In the genomic region with DNA sequence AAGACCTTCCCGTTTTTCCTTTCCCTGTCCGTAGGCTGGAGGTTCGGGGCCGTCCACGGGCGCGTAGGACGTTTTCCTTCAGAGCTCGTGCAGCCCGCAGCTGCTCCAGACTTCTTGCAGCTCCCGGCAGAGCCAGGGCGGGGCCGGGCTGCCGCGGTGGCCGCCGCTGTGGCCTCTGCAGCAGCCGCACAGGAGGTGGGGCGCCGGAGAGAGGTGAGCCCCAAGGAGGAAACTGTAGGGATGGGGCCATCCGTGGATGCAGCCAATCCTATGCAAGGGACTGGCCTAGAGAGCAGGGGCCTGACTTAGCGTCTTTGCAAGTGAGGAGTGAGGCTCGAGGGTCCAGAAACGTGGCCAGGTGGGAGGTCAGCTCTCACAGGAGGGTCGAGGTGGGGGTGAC, we compare ENCODE assay signal across 8 mouse cellular contexts. TPM values are rescaled to one million over a fixed set of nuclear protein-coding genes. Genes with fewer than 3 reads are reported as not detected.
DNase-seq lines count a peak whose midpoint lies in the region; ATAC-seq and TF ChIP-seq lines count a peak whose summit lies in the region.

No protein-coding gene starts in this region.

- no peak for TF ChIP-seq CTCF in lung, adult 2 months (IDR thresholded peaks at IDR 0.05; ENCODE audit: insufficient read depth, low read length)

- intact Hi-C loops in gastrocnemius, postnatal 36 days (cut with DNase I), result no loop called here

- H3K36me3 ChIP-seq in embryonic facial prominence, embryonic 14.5 days (ENCODE audit: control insufficient read depth, insufficient read depth, low read length), result no peaks in the 10 kb centered on the region
- no peaks in the 10 kb centered on the region for H3K36me3 ChIP-seq in intestine, embryonic 16.5 days (ENCODE audit: control insufficient read depth, insufficient read depth, low read length)
- H3K36me3 ChIP-seq in megakaryocyte, embryonic 14.5 days (replicated peaks; ENCODE audit: low read length), result no peaks in the 10 kb centered on the region

- H3K4me2 ChIP-seq in embryonic facial prominence, embryonic 14.5 days (ENCODE audit: low read depth, low read length), result peak overlapping the region; percentile 80
- peak overlapping the region; percentile 86 for H3K4me2 ChIP-seq in intestine, embryonic 16.5 days (ENCODE audit: low read depth, low read length)

- no peak overlapping the region for H3K27ac ChIP-seq in embryonic facial prominence, embryonic 14.5 days (replicated peaks; ENCODE audit: low read depth, low read length)
- H3K27ac ChIP-seq in intestine, embryonic 16.5 days (ENCODE audit: low read length), result no peak overlapping the region

- no peaks in the 10 kb centered on the region for H3K9me3 ChIP-seq in embryonic facial prominence, embryonic 14.5 days (ENCODE audit: control insufficient read depth, low read length)
- H3K9me3 ChIP-seq in intestine, embryonic 16.5 days (ENCODE audit: control insufficient read depth, low read length), result no peaks in the 10 kb centered on the region
- no peaks in the 10 kb centered on the region for H3K9me3 ChIP-seq in megakaryocyte, embryonic 14.5 days

- peak; percentile 10 for DNase-seq in lung, adult 2 months
- DNase-seq in lung, postnatal 25 days (ENCODE audit: low spot score), result no peak
- DNase-seq in embryonic facial prominence, embryonic 14.5 days (ENCODE audit: low spot score), result peak; percentile 45
- DNase-seq in thymus, postnatal 0 days (ENCODE audit: low spot score), result peak; percentile 15
- no peak for DNase-seq in cerebellum, postnatal 36 days
- no peak for DNase-seq in gastrocnemius, postnatal 36 days

- ATAC-seq in embryonic facial prominence, embryonic 14.5 days (ENCODE audit: low read depth), result peak; percentile 82
- peak; percentile 87 for ATAC-seq in intestine, embryonic 16.5 days

- peaks cover 13% of the 10 kb centered on the region for H3K27me3 ChIP-seq in embryonic facial prominence, embryonic 14.5 days (replicated peaks; ENCODE audit: control insufficient read depth, insufficient read depth, low read length)
- peaks cover 9% of the 10 kb centered on the region; the same call in 1 of the 2 replicates for H3K27me3 ChIP-seq in intestine, embryonic 16.5 days (replicated peaks; ENCODE audit: control insufficient read depth, insufficient read depth, low read length)
- H3K27me3 ChIP-seq in megakaryocyte, embryonic 14.5 days (replicated peaks), result peaks cover 78% of the 10 kb centered on the region

- H3K4me3 ChIP-seq in lung, adult 2 months (replicated peaks; ENCODE audit: extremely low read depth, low read depth, low read length), result peak overlapping the region; percentile 36
- peak overlapping the region; percentile 46 for H3K4me3 ChIP-seq in embryonic facial prominence, embryonic 14.5 days (ENCODE audit: low read depth, low read length)
- H3K4me3 ChIP-seq in intestine, embryonic 16.5 days (ENCODE audit: low read length), result peak overlapping the region; percentile 51
- peak overlapping the region; percentile 85 for H3K4me3 ChIP-seq in megakaryocyte, embryonic 14.5 days (replicated peaks)

- no peak for TF ChIP-seq POLR2A in lung, adult 2 months (IDR thresholded peaks at IDR 0.05; ENCODE audit: borderline replicate concordance, extremely low read depth, low read depth, low read length)

- 1% methylated on average over 25 of the region's 25 CpGs for WGBS in lung, adult 2 months
- WGBS in embryonic facial prominence, embryonic 14.5 days, result 1% methylated on average over 25 of the region's 25 CpGs
- WGBS in intestine, embryonic 16.5 days, result under 1% methylated on average over 25 of the region's 25 CpGs

- peak overlapping the region; percentile 61 for H3K9ac ChIP-seq in embryonic facial prominence, embryonic 14.5 days (ENCODE audit: low read depth, low read length)
- peak overlapping the region; percentile 64 for H3K9ac ChIP-seq in intestine, embryonic 16.5 days (ENCODE audit: low read depth, low read length)

- peaks cover 8% of the 10 kb centered on the region; the same call in 1 of the 2 replicates for H3K4me1 ChIP-seq in lung, adult 2 months (ENCODE audit: control insufficient read depth, insufficient read depth, low read length)
- H3K4me1 ChIP-seq in embryonic facial prominence, embryonic 14.5 days (ENCODE audit: control insufficient read depth, insufficient read depth, low read length), result no peaks in the 10 kb centered on the region
- H3K4me1 ChIP-seq in intestine, embryonic 16.5 days (ENCODE audit: control insufficient read depth, insufficient read depth, low read length), result 0 out of 2 replicates have a peak, but pooled peaks cover 6% of the 10 kb centered on the region
- peaks cover 23% of the 10 kb centered on the region for H3K4me1 ChIP-seq in megakaryocyte, embryonic 14.5 days

RNA-seq across cellular contexts. Expression of a gene that starts 26.7 kb away (rescaled TPM):
- 28.0 and 28.3 TPM in 2 replicates for polyA plus RNA-seq in lung, adult 2 months (2012; rRNA removed)
- 29.3 and 30.1 TPM in 2 replicates for polyA plus RNA-seq in embryonic facial prominence, embryonic 14.5 days (2014; fragmentation: Nextera tagmentation; extraction: Ambion mirVana)
- 25.9 and 33.0 TPM in 2 replicates for polyA plus RNA-seq in intestine, embryonic 16.5 days (2015; fragmentation: Nextera tagmentation; extraction: Ambion mirVana)
- 10.9 and 18.5 TPM in 2 replicates for polyA plus RNA-seq in megakaryocyte, embryonic 14.5 days (2012; ENCODE audit: insufficient read depth, low replicate concordance)
- 31.8 and 41.4 TPM in 2 replicates for polyA plus RNA-seq in thymus, postnatal 0 days (2015; fragmentation: Nextera tagmentation; extraction: Ambion mirVana)
- total RNA-seq in gastrocnemius, postnatal 36 days (2021), result 100 to 1,000 TPM; 107 TPM

RNA-seq across cellular contexts. Expression of a gene that starts 40.4 kb away (rescaled TPM):
- polyA plus RNA-seq in lung, adult 2 months (2012; rRNA removed), result 0.43 and 0.45 TPM in 2 replicates
- 0.24 and 0.43 TPM in 2 replicates for polyA plus RNA-seq in embryonic facial prominence, embryonic 14.5 days (2014; fragmentation: Nextera tagmentation; extraction: Ambion mirVana)
- polyA plus RNA-seq in intestine, embryonic 16.5 days (2015; fragmentation: Nextera tagmentation; extraction: Ambion mirVana), result 0.06 TPM in 2 replicates
- polyA plus RNA-seq in megakaryocyte, embryonic 14.5 days (2012; ENCODE audit: insufficient read depth, low replicate concordance), result not detected in 2 replicates
- 0.13 and 0.14 TPM in 2 replicates for polyA plus RNA-seq in thymus, postnatal 0 days (2015; fragmentation: Nextera tagmentation; extraction: Ambion mirVana)
- total RNA-seq in gastrocnemius, postnatal 36 days (2021), result not detected

RNA-seq across cellular contexts. Expression of a gene that starts 55.1 kb away (rescaled TPM):
- 31.7 and 40.3 TPM in 2 replicates for polyA plus RNA-seq in lung, adult 2 months (2012; rRNA removed)
- polyA plus RNA-seq in embryonic facial prominence, embryonic 14.5 days (2014; fragmentation: Nextera tagmentation; extraction: Ambion mirVana), result 95.2 and 110 TPM in 2 replicates
- polyA plus RNA-seq in intestine, embryonic 16.5 days (2015; fragmentation: Nextera tagmentation; extraction: Ambion mirVana), result 102 and 107 TPM in 2 replicates
- 36.8 and 100 TPM in 2 replicates for polyA plus RNA-seq in megakaryocyte, embryonic 14.5 days (2012; ENCODE audit: insufficient read depth, low replicate concordance)
- polyA plus RNA-seq in thymus, postnatal 0 days (2015; fragmentation: Nextera tagmentation; extraction: Ambion mirVana), result 71.2 and 74.1 TPM in 2 replicates
- 10 to 100 TPM; 22.0 to 23.2 TPM for total RNA-seq in gastrocnemius, postnatal 36 days (2021)

Comparison
In these comparisons a context has a peak if more than half of its experiments do, and no peak if none do; other contexts are left out.
1. DNase-seq: peak in lung, adult 2 months (single experiment), embryonic facial prominence, embryonic 14.5 days (single experiment) and thymus, postnatal 0 days (single experiment); none in lung, postnatal 25 days (single experiment), cerebellum, postnatal 36 days (0 of 2) and gastrocnemius, postnatal 36 days (0 of 2).
2. Peak in every context shown above with its lines, with median percentiles within 50 percentile points of each other: H3K4me3 ChIP-seq.